Mouse (Mus musculus) testis, adult 2 months (tissue): Measurements from ENCODE around the gene Arhgap44. TPM values are rescaled to one million over a fixed set of nuclear protein-coding genes. Genes with fewer than 3 reads are reported as not detected.

ENCODE experiments used
- H3K27ac ChIP-seq: fragments of 200-500 bp; 2 replicates; pipeline ENCODE4 v1.5.1; 2012; ENCODE audit warnings: low read depth, low read length; ENCODE audit not compliant: control insufficient read depth, insufficient read depth
- H3K27me3 ChIP-seq: fragments of 200-500 bp; 2 replicates; pipeline ENCODE4 v1.6.1; 2012; ENCODE audit warnings: mild to moderate bottlenecking, low read length, moderate library complexity; ENCODE audit not compliant: control insufficient read depth, insufficient read depth
- H3K36me3 ChIP-seq: fragments of 200-500 bp; 2 replicates; pipeline ENCODE4 v1.6.1; 2012; ENCODE audit warnings: mild to moderate bottlenecking, low read length; ENCODE audit not compliant: control insufficient read depth, insufficient read depth
- H3K4me1 ChIP-seq: fragments of 200-500 bp; 2 replicates; pipeline ENCODE4 v1.6.1; 2012; ENCODE audit warnings: low read length; ENCODE audit not compliant: control insufficient read depth, insufficient read depth
- H3K4me3 ChIP-seq: fragments of 200-500 bp; 2 replicates; pipeline ENCODE4 v1.5.1; 2012; ENCODE audit warnings: low read depth, mild to moderate bottlenecking, low read length, moderate library complexity, mixed read lengths; ENCODE audit not compliant: control insufficient read depth
- CTCF ChIP-seq: fragments of 200-500 bp; IDR thresholded peaks from 2 replicates; pipeline ENCODE4 v1.5.1; 2012; ENCODE audit warnings: low read depth, mild to moderate bottlenecking, inconsistent platforms, low read length, moderate library complexity; ENCODE audit not compliant: control insufficient read depth, insufficient read depth, insufficient replicate concordance
- POLR2A ChIP-seq: fragments of 200-500 bp; IDR thresholded peaks from 2 replicates; pipeline ENCODE4 v1.6.1; 2012; ENCODE audit warnings: low read depth, mild to moderate bottlenecking, inconsistent platforms, low read length, moderate library complexity; ENCODE audit not compliant: control insufficient read depth
- polyA plus RNA-seq: library from polyadenylated mRNA; depleted of rRNA; stranded (reverse); fragments of >200 nt; gene quantifications from 2 replicates; pipeline ENCODE4 v1.2.3, GENCODE M21; 2012

Arhgap44 gene
- polyA plus RNA-seq, 1 experiment: 8.6 TPM

GRCm38 (mm10) chr11:65112086-65112485, 50.7 kb downstream of the Arhgap44 start:
- TF ChIP-seq CTCF (no peak), POLR2A (no peak)
- H3K4me3 ChIP-seq: no peak overlapping the region
- no peaks in the 10 kb centered on the region for H3K36me3 ChIP-seq
- no peaks in the 10 kb centered on the region for H3K27me3 ChIP-seq
- peaks cover 6% of the 10 kb centered on the region; the same call in 1 of the 2 replicates for H3K4me1 ChIP-seq
- no peak overlapping the region for H3K27ac ChIP-seq

GRCm38 (mm10) chr11:65111651-65112050, 51.1 kb downstream of the Arhgap44 start:
- no peak overlapping the region for H3K27ac ChIP-seq
- TF ChIP-seq CTCF: no peak
- TF ChIP-seq POLR2A: no peak
- peaks cover 6% of the 10 kb centered on the region; the same call in 1 of the 2 replicates for H3K4me1 ChIP-seq
- H3K36me3 ChIP-seq: no peaks in the 10 kb centered on the region
- H3K27me3 ChIP-seq: no peaks in the 10 kb centered on the region
- no peak overlapping the region for H3K4me3 ChIP-seq

DNA sequence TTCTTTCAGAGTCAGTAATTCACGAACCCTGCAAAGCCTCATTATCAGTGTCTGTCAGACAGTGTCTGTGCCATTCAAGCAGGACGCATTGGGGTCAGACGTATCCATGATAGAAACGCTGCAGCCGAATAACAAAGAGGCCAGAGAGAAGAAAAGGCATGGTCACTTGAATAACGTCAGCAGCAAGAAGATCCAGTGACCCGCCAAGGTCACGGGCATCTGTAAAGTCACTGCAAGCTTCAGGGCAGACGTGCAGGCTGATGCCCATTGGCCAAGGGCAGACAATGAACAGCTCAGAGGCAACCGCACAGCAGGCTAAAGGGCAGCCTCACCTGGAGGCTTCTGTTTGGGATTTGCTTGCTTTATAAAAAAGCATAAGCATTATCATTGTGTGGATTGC, 52.7 kb downstream of the Arhgap44 start:
- TF ChIP-seq CTCF (no peak), POLR2A (no peak)
- H3K4me1 ChIP-seq: peaks cover 6% of the 10 kb centered on the region; the same call in 1 of the 2 replicates
- H3K36me3 ChIP-seq: no peaks in the 10 kb centered on the region
- no peak overlapping the region for H3K27ac ChIP-seq
- no peak overlapping the region for H3K4me3 ChIP-seq
- no peaks in the 10 kb centered on the region for H3K27me3 ChIP-seq

GRCm38 (mm10) chr11:65107734-65108171, 55.0 kb downstream of the Arhgap44 start:
- no peaks in the 10 kb centered on the region for H3K36me3 ChIP-seq
- H3K27me3 ChIP-seq: no peaks in the 10 kb centered on the region
- no peak for TF ChIP-seq CTCF
- TF ChIP-seq POLR2A: no peak
- H3K4me3 ChIP-seq: no peak overlapping the region
- peak overlapping the region; percentile 26; the same call in 1 of the 2 replicates for H3K27ac ChIP-seq
- peaks cover 11% of the 10 kb centered on the region for H3K4me1 ChIP-seq

GRCm38 (mm10) chr11:65107151-65107550, 55.6 kb downstream of the Arhgap44 start:
- no peak for TF ChIP-seq CTCF
- no peak for TF ChIP-seq POLR2A
- Histone ChIP-seq H3K36me3 (no peaks in the 10 kb centered on the region), H3K4me1 (peaks cover 11% of the 10 kb centered on the region), H3K4me3 (no peak overlapping the region), H3K27ac (no peak overlapping the region), H3K27me3 (no peaks in the 10 kb centered on the region)

GRCm38 (mm10) chr11:65104076-65104475, 58.7 kb downstream of the Arhgap44 start:
- Histone ChIP-seq H3K4me3 (peak overlapping the region; percentile 50), H3K27ac (no peak overlapping the region), H3K4me1 (peaks cover 11% of the 10 kb centered on the region), H3K27me3 (no peaks in the 10 kb centered on the region), H3K36me3 (no peaks in the 10 kb centered on the region)
- no peak for TF ChIP-seq CTCF
- TF ChIP-seq POLR2A: no peak

- Histone ChIP-seq H3K36me3 (no peaks in the 10 kb centered on the region), H3K4me3 (no peak overlapping the region), H3K4me1 (peaks cover 5% of the 10 kb centered on the region), H3K27me3 (no peaks in the 10 kb centered on the region), H3K27ac (no peak overlapping the region)
- TF ChIP-seq POLR2A: no peak
- TF ChIP-seq CTCF: no peak
Observed at GRCm38 (mm10) chr11:65101206-65101605, 61.6 kb downstream of the Arhgap44 start.

DNA sequence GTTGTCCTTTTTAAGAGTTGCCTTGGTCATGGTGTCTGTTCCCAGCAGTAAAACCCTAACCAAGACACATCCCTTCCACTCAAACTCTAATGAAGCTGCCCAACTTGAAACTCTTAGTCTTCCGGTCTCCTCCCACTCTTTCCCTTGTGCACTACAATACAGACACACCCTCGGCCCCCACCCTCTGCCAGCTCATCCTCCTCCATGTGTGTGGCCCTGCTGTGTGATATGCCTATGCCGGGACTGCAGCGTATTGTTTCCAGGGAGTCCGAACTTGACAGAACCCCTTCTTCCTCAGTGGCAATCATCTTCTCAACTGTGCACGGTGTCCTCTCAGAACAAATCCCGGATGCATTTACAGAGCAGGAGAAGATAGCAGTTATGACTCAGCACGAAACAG, 62.7 kb downstream of the Arhgap44 start:
- no peak for TF ChIP-seq CTCF
- no peak for TF ChIP-seq POLR2A
- Histone ChIP-seq H3K36me3 (no peaks in the 10 kb centered on the region), H3K4me3 (no peak overlapping the region), H3K27me3 (no peaks in the 10 kb centered on the region), H3K4me1 (peaks cover 5% of the 10 kb centered on the region), H3K27ac (no peak overlapping the region)
